Mouse (Mus musculus) liver, adult 2 months (tissue): ENCODE results near the gene Pkd1l2. TPM values are rescaled to one million over a fixed set of nuclear protein-coding genes. Genes with fewer than 3 reads are reported as not detected.

Experiments used
- DNase-seq: peaks from one replicate; pipeline ENCODE4 v3.0.0-alpha.2; 2011; ENCODE audit warnings: low read depth, low spot score; ENCODE audit errors: extremely low read depth
- H3K27ac ChIP-seq: fragments of 200-500 bp; replicated peaks from 2 replicates; pipeline ENCODE4 v1.5.1; 2012; ENCODE audit warnings: low read depth, mild to moderate bottlenecking, control low read depth, inconsistent platforms, low read length; ENCODE audit not compliant: insufficient read depth
- H3K27me3 ChIP-seq: fragments of 200-500 bp; 2 replicates; pipeline ENCODE4 v1.6.1; 2012; ENCODE audit warnings: mild to moderate bottlenecking, moderate library complexity, low read length, inconsistent platforms; ENCODE audit not compliant: control insufficient read depth, insufficient read depth
- H3K36me3 ChIP-seq: fragments of 200-500 bp; 2 replicates; pipeline ENCODE4 v1.6.1; 2012; ENCODE audit warnings: low read length, inconsistent platforms; ENCODE audit not compliant: control insufficient read depth, insufficient read depth
- H3K4me1 ChIP-seq: fragments of 200-500 bp; 2 replicates; pipeline ENCODE4 v1.6.1; 2011; ENCODE audit warnings: low read length; ENCODE audit not compliant: control insufficient read depth, insufficient read depth
- H3K4me3 ChIP-seq: fragments of 200-500 bp; 2 replicates; pipeline ENCODE4 v1.5.1; 2011; ENCODE audit warnings: low read depth, mild to moderate bottlenecking, control low read depth, low read length, moderate library complexity; ENCODE audit not compliant: insufficient read depth
- H3K79me2 ChIP-seq: fragments of 200-500 bp; 2 replicates; pipeline ENCODE4 v1.6.1; 2012; ENCODE audit warnings: inconsistent platforms, mild to moderate bottlenecking, low read length, moderate library complexity; ENCODE audit not compliant: control insufficient read depth, insufficient read depth
- H3K9ac ChIP-seq: fragments of 200-500 bp; 2 replicates; pipeline ENCODE4 v1.6.1; 2012; ENCODE audit warnings: low read depth, mild to moderate bottlenecking, control low read depth, inconsistent platforms, low read length
- CTCF ChIP-seq: fragments of 200-500 bp; IDR thresholded peaks from 2 replicates; pipeline ENCODE4 v1.5.1; 2011; ENCODE audit warnings: low read depth, low read length, control low read depth
- POLR2A ChIP-seq: fragments of 200-500 bp; IDR thresholded peaks from 2 replicates; pipeline ENCODE4 v1.6.1; 2011; ENCODE audit warnings: low read length, control low read depth; ENCODE audit not compliant: insufficient read depth; ENCODE audit errors: extremely low read depth
- WGBS: fragments of 180-500 bp; shearing (Covaris S2); methylation state at CpG from one replicate; pipeline ENCODE4 v1.1.7; 2018; 5-methylcytosine and 5-hydroxymethylcytosine counted together
- polyA plus RNA-seq: library from polyadenylated mRNA; depleted of rRNA; stranded (reverse); fragments of >200 nt; gene quantifications from 2 replicates; pipeline ENCODE4 v1.2.3, GENCODE M21; 2012
- total RNA-seq: library from RNA; depleted of rRNA; stranded (reverse); fragments of >200 nt; gene quantifications from 2 replicates; pipeline ENCODE4 v1.2.3, GENCODE M21; 2014

Pkd1l2 gene
- total and polyA plus RNA-seq, 2 experiments: not detected

DNA sequence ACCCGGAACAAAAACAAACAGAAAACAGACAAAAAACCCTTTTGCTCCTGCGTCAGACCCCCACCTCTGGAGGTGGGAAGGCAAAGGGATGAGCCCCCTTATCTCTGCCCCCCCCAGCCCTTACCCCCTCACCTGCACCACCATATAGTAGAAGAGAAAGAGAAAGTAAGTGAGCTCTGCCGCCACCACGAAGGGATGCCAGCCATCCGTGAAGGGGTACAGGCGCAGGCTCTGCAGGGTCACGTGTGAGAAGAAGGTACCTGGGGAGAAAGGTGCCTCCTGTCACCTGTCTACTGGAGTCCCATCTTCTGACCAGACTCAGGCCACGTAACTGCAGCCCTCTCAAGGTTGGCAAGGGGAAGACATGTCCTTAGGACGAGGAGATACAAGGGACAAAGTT lies 70.9 kb downstream of the Pkd1l2 start:
- TF ChIP-seq POLR2A (no peak), CTCF (no peak)
- H3K36me3 ChIP-seq: no peaks in the 10 kb centered on the region
- H3K27ac ChIP-seq: no peak overlapping the region
- WGBS: 92% methylated on average over 9 of the region's 9 CpGs
- H3K79me2 ChIP-seq: no peaks in the 10 kb centered on the region
- no peaks in the 10 kb centered on the region for H3K4me1 ChIP-seq
- no peak overlapping the region for H3K9ac ChIP-seq
- H3K4me3 ChIP-seq: no peak overlapping the region
- H3K27me3 ChIP-seq: no peaks in the 10 kb centered on the region
- DNase-seq: no peak

DNA sequence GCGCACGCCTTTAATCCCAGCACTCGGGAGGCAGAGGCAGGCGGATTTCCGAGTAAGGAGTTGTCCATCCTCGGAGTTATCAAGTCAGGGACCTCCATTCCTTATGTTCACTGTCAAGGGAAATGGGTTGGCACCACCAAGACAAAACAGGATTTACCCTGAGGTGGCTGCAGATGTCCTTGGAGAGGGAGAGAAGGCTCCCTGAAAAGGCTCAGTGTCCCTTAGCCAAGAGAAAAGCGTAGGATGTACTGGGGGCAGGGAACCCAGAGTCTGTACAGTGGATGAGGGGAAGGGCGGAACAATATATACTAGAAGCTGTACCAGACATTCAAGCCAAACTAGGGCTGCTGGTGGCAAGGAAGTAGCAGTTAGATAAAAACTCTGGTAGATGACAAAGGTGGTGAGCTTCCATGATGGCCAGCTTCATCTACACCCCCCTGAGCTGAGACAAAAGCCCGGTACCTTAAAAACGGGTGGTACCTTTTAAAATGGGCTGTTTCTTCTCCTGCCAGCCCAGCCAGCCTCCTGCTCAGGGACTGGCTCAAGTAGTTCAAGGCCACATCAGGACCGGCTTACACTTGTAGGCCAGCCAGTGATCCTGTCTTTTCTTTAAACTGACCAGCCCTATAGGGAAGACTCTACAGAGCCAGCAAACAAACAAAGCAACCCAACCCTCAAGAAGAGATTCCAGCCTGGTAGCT lies 88.1 kb downstream of the Pkd1l2 start:
- Histone ChIP-seq H3K27me3 (no peaks in the 10 kb centered on the region), H3K4me3 (no peak overlapping the region), H3K27ac (no peak overlapping the region), H3K36me3 (no peaks in the 10 kb centered on the region), H3K9ac (no peak overlapping the region), H3K79me2 (peaks cover 12% of the 10 kb centered on the region; the same call in 1 of the 2 replicates), H3K4me1 (peaks cover 5% of the 10 kb centered on the region)
- DNase-seq: no peak
- TF ChIP-seq CTCF (no peak), POLR2A (no peak)
- WGBS: 57% methylated on average over 11 of the region's 11 CpGs

DNA sequence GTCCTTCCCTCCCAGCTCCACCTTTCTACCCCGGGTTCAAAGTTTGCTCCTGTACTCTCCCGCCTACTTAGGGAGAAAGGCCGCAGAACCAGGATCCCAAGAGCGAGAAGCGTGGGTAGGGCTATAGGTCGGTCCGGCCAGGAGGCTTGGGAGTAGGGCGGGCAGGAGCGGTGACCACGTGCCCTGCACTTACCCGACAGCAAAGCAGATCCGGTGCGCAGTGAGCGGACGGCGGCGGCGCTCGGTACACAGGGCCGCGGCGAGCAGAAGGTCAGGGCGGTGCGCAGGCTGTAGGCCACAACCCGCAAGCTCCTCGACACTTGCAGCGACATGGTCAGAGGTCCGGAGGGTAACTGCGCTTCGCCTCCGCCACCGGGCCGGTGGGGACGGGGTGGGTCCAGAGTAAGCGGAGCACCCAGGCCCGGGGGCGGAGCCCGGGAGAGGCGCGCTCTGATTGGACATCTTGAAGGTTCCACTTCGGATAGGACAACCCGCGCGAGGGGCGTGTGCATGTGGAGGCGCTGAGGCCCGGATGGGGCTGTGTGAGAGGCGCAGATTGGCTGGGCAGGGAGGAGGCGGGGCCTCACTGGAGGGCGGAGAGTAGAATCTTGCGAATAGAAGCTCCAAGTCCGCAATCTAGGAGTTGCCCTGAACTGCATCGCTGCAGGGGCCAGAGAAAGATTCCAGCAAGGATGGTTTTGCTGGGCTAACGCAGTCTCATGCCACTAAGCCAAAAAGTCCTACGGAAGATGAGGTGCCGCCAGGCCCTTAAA lies 89.0 kb downstream of the Pkd1l2 start, which contains the start of gene Gcsh:
TSS of gene Gcsh (minus strand) at position 443 of the 773 bp plus-strand sequence.
- Histone ChIP-seq H3K79me2 (peaks cover 14% of the 10 kb centered on the region; the same call in 1 of the 2 replicates), H3K36me3 (peaks cover 2% of the 10 kb centered on the region; the same call in 1 of the 2 replicates), H3K27me3 (no peaks in the 10 kb centered on the region), H3K27ac (peak within 1 kb of the TSS; percentile 81), H3K4me3 (peak within 1 kb of the TSS; percentile 84), H3K4me1 (peaks cover 5% of the 10 kb centered on the region), H3K9ac (peak within 1 kb of the TSS; percentile 91)
- DNase-seq: peak; percentile 95
- TF ChIP-seq CTCF: no peak
- TF ChIP-seq POLR2A: peak; percentile 89
- under 1% methylated on average over 56 of the region's 56 CpGs for WGBS

DNA sequence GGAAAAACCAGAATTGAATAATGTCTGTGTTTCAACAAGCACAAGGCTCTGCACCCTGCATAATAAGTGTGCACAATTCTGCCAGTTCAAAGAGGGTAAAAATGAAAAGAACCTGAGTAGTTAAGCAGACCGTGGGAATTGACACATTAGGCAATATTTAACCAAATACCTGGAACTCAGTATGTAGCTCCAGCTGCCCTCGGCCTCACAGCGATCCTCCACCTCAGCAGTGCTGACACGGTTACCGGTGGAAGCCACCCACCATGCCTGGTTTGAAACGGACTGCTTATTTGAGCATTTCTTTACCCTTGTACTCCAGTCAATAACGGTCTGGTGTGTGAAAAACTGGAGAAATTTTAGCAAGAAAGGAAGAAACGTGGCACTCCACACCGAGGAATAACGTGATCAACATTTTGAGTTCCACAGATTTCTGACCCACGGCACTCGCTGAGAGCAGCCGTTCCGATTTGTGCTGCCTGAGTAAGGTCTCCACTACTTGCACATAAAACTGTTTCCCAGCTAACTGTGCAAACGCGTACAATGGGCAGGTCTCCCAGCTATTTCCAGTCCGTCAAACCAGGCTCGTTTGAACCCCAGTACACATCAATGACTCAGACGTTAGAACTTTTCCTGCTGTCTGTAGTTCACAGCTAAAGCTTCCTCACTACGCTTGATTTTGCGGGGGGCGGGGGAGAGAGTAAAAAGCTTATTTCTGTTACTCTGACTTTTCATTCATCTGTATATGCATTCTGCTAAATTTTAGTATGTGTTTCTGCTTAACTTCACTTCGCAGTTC lies 89.9 kb downstream of the Pkd1l2 start:
- DNase-seq: peak; percentile 94
- peaks cover 7% of the 10 kb centered on the region; the same call in 1 of the 2 replicates for H3K36me3 ChIP-seq
- peak overlapping the region; percentile 81 for H3K27ac ChIP-seq
- H3K79me2 ChIP-seq: peaks cover 17% of the 10 kb centered on the region; the same call in 1 of the 2 replicates
- WGBS: 3% methylated on average over 23 of the region's 23 CpGs
- peaks cover 5% of the 10 kb centered on the region for H3K4me1 ChIP-seq
- TF ChIP-seq POLR2A: peak; percentile 61; the same call in 1 of the 2 replicates
- no peak for TF ChIP-seq CTCF
- H3K4me3 ChIP-seq: peak overlapping the region; percentile 84
- peak overlapping the region; percentile 91 for H3K9ac ChIP-seq
- H3K27me3 ChIP-seq: no peaks in the 10 kb centered on the region

DNA sequence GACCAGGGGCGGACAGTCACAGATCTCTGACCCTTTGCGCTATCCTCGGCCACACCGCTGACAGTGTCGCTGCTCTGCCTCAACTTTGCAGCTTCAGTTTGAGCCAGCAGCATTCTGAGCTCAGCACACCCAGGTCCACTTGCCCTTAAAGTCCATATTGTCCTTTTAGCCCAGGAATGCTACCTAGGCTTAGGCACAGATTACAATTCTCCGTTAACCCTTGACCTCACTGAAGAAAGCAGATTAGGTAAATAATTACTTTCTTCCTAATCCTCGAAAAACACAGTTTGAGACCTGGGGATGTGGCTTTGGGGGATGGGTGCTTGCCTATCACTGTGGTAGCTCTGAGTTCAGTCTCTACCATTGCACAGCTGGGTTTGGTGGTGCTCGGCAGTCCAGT lies 91.0 kb downstream of the Pkd1l2 start:
- TF ChIP-seq CTCF: no peak
- TF ChIP-seq POLR2A: no peak
- Histone ChIP-seq H3K4me3 (no peak overlapping the region), H3K9ac (no peak overlapping the region), H3K4me1 (peaks cover 5% of the 10 kb centered on the region), H3K79me2 (peaks cover 17% of the 10 kb centered on the region; the same call in 1 of the 2 replicates), H3K27me3 (no peaks in the 10 kb centered on the region), H3K27ac (no peak overlapping the region), H3K36me3 (peaks cover 19% of the 10 kb centered on the region; the same call in 1 of the 2 replicates)
- peak; percentile 68 for DNase-seq
- WGBS: 31% methylated on average over 8 of the region's 8 CpGs
